Mouse (Mus musculus) heart, adult 2 months (tissue): ENCODE data around the gene Glp1r. TPM values are rescaled to one million over a fixed set of nuclear protein-coding genes. Genes with fewer than 3 reads are reported as not detected.

ENCODE experiments used
- DNase-seq, 2 experiments: peaks; one replicate each; pipeline ENCODE4 v3.0.0; 2021
- H3K27ac ChIP-seq: fragments of 200-600 bp; 2 replicates; pipeline ENCODE4 v1.8.1; 2022
- H3K27me3 ChIP-seq: fragments of 200-500 bp; 2 replicates; pipeline ENCODE4 v1.6.1; 2012; ENCODE audit warnings: mild to moderate bottlenecking, low read length, inconsistent platforms, mixed read lengths; ENCODE audit not compliant: control insufficient read depth, insufficient read depth
- H3K36me3 ChIP-seq: fragments of 200-500 bp; 2 replicates; pipeline ENCODE4 v1.6.1; 2012; ENCODE audit warnings: low read length, inconsistent platforms; ENCODE audit not compliant: control insufficient read depth, insufficient read depth
- H3K4me1 ChIP-seq: fragments of 200-500 bp; 2 replicates; pipeline ENCODE4 v1.6.1; 2011; ENCODE audit warnings: low read length; ENCODE audit not compliant: control insufficient read depth, insufficient read depth
- H3K4me3 ChIP-seq: fragments of 200-600 bp; 2 replicates; pipeline ENCODE4 v1.8.1; 2022
- H3K79me2 ChIP-seq: fragments of 200-500 bp; replicated peaks from 2 replicates; pipeline ENCODE4 v1.6.1; 2012; ENCODE audit warnings: mild to moderate bottlenecking, inconsistent platforms, low read length, moderate library complexity, mixed read lengths; ENCODE audit not compliant: control insufficient read depth, insufficient read depth
- H3K9ac ChIP-seq: fragments of 200-500 bp; 2 replicates; pipeline ENCODE4 v1.6.1; 2012; ENCODE audit warnings: low read depth, mild to moderate bottlenecking, control low read depth, inconsistent platforms, low read length, mixed read lengths
- CTCF ChIP-seq: fragments of 200-600 bp; IDR thresholded peaks from 2 replicates; pipeline ENCODE4 v1.8.1; 2022; ENCODE audit warnings: antibody characterized with exemption, mild to moderate bottlenecking, moderate library complexity
- EP300 ChIP-seq: fragments of 200-500 bp; IDR thresholded peaks from 2 replicates; pipeline ENCODE4 v1.6.1; 2011; ENCODE audit warnings: low read depth, low read length, control low read depth; ENCODE audit not compliant: insufficient read depth
- POLR2A ChIP-seq: fragments of 200-500 bp; IDR thresholded peaks from 2 replicates; pipeline ENCODE4 v1.6.1; 2011; ENCODE audit warnings: mild to moderate bottlenecking, low read depth, low read length, control low read depth; ENCODE audit not compliant: insufficient read depth
- WGBS: fragments of 180-500 bp; shearing (Covaris S2); methylation state at CpG from one replicate; pipeline ENCODE4 v1.1.7; 2018; 5-methylcytosine and 5-hydroxymethylcytosine counted together
- intact Hi-C: fragments of 180-260 bp; cut with DNase I; formaldehyde crosslinking; loops from one replicate; pipeline ENCODE4 v1.15.1; 2025
- long read RNA-seq: library from polyadenylated mRNA; stranded (forward); transcript quantifications from one replicate; pipeline ENCODE4 v2.0.0, GENCODE M21; 2021
- polyA plus RNA-seq: library from polyadenylated mRNA; depleted of rRNA; stranded (reverse); fragments of >200 nt; gene quantifications from 2 replicates; pipeline ENCODE4 v1.2.3, GENCODE M21; 2012; rRNA removed
- total RNA-seq, 2 experiments: library from RNA; stranded (reverse); gene quantifications; 2 replicates each; pipeline ENCODE4 v1.2.3; 2021

Glp1r gene
- total RNA-seq (under 1 TPM; 0.16 to 0.25 TPM), polyA plus RNA-seq (0.29 and 0.64 TPM in 2 replicates)
- long read RNA-seq: 0 reads

DNA sequence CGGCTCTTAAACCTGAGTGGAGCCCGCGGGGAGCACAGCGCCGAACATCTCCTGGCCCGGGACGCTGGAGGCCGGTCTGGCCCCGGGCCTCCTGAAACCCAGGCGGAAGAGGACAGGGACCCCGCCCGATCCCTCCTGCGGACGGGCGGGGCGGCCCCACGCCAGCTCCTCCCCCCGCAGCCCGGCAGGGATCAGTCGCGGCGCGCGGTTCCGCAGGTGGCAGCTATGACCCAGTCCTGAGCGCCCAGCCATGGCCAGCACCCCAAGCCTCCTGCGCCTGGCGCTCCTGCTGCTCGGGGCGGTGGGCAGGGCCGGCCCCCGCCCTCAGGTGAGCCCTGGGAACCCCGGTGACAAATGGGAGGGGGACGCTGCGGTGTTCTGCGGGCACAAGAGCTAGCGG, at the start of gene Glp1r:
TSS of gene Glp1r (plus strand) at position 191 of the 400 bp plus-strand sequence.
- Histone ChIP-seq H3K4me1 (no peaks in the 10 kb centered on the region), H3K27ac (no peak within 1 kb of the TSS), H3K4me3 (peak within 1 kb of the TSS; percentile 30), H3K27me3 (peaks cover 1% of the 10 kb centered on the region; the same call in 1 of the 2 replicates), H3K36me3 (no peaks in the 10 kb centered on the region), H3K79me2 (no peaks in the 10 kb centered on the region), H3K9ac (no peak within 1 kb of the TSS)
- 3% methylated on average over 37 of the region's 37 CpGs for WGBS
- DNase-seq: peak; percentile 13 to 28
- intact Hi-C loops: no loop called here
- TF ChIP-seq POLR2A (no peak), CTCF (no peak), EP300 (no peak)

DNA sequence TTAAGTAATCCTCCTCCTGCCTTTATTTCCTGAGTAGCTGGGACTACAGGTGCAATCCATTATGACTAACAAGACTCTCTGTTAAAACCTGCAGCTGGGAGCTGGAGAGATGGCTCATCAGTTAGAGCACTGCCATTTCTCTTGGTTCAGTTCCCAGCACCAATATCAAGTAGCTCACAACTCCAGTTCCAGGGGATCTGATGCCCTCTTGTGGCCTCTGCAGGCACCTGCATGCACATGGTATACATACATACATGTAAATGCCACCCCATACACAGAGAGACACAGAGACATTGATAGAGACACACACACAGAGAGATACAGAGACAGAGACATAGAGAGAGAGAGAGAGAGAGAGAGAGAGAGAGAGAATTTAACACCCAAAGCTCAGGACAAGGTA, 49.3 kb upstream of the Glp1r start:
- intact Hi-C loops: no loop called here
- no peak for DNase-seq
- no peak overlapping the region for H3K9ac ChIP-seq
- no peak overlapping the region for H3K27ac ChIP-seq
- H3K79me2 ChIP-seq: no peaks in the 10 kb centered on the region
- no peaks in the 10 kb centered on the region for H3K36me3 ChIP-seq
- no peaks in the 10 kb centered on the region for H3K4me1 ChIP-seq
- no peak overlapping the region for H3K4me3 ChIP-seq
- TF ChIP-seq EP300: no peak
- TF ChIP-seq CTCF: 0 out of 2 replicates have a peak, but pooled peaks have one; percentile 9
- no peaks in the 10 kb centered on the region for H3K27me3 ChIP-seq

DNA sequence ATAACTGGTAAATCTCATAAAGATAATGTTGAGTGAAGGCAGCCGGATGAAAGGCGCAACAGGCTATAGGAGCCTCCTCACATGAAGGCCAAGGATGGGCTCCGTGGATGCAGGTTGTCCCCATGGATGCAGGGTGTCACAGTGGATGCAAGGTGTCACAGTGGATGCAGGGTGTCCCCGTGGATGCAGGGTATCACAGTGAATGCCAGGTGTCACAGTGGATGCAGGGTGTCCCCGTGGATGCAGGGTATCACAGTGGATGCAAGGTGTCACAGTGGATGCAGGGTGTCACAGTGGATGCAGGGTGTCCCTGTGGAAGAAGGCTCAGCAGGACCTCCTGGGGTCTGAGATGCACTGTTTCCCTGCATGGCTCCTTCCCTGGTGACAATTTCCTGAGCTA, 44.3 kb upstream of the Glp1r start:
- WGBS: 79% methylated on average over 5 of the region's 5 CpGs
- TF ChIP-seq EP300: no peak
- no peak for TF ChIP-seq CTCF
- TF ChIP-seq POLR2A: no peak
- intact Hi-C loops: no loop called here

DNA sequence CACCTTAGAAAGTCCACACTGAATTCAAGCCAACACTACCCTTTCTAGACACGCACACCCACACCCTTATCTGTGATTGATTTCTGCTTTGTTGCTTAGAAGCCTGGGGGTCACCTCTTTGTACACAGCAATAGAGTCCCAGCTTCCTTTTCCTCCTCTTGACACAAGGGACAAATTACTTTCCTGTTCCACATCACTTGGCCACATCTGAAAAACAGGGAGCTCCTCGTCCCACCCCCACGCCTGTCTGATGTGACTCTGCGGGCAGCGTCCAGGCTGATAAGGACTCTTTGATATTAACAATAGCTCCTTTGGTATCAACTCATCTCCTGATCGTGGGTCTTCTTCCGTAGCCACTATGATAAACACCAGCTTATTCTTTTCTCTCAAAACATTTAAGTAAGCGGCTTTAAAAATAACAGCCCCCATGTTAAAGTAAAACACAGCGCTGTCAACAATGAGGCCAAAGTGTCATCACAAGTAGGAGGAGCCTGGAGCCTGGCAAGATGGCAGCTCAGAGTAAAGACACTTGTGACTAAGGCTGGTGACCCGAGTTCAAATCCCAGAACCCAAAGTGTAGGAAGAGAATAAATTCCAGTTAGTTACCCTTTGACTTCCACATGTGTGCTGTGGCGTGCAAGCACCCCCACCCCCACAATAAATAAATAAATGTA, 42.9 kb upstream of the Glp1r start:
- H3K4me3 ChIP-seq: no peak overlapping the region

More for the DNA sequence above, 44.3 kb upstream of the Glp1r start:
- no peak overlapping the region for H3K27ac ChIP-seq
- no peak for DNase-seq
- no peaks in the 10 kb centered on the region for H3K79me2 ChIP-seq
- no peaks in the 10 kb centered on the region for H3K36me3 ChIP-seq
- no peaks in the 10 kb centered on the region for H3K4me1 ChIP-seq
- H3K4me3 ChIP-seq: no peak overlapping the region
- no peaks in the 10 kb centered on the region for H3K27me3 ChIP-seq
- no peak overlapping the region for H3K9ac ChIP-seq

DNA sequence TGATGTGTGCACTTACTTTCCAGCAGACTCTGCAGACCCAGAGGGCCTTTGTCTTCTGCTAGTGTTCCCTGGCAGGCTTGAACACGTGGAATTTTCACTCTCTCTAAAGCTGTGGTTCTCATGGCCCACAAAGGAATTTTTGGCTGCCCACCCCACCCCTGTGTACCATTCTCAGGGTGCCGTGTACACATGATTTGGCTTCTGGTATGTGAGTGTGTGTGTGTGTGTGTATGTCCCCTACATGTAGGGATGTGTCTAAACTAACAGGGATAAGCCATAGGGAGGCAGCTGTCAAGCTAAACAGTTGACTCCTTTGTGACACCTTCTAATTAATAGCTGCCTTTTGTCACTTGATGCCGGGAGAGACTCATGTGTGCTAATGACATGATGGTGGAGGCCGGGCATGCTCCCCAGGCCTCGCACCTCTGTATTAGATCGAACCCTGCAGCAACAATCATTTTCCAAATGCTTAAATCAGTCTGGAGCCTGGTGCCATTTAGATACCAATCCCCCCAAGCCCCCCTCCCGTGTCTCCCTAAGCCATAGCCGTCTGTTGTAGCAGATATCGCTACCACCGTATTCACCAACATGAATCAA, 41.5 kb upstream of the Glp1r start:
- 76% methylated on average over 10 of the region's 10 CpGs for WGBS
- Histone ChIP-seq H3K9ac (no peak overlapping the region), H3K27me3 (no peaks in the 10 kb centered on the region), H3K79me2 (no peaks in the 10 kb centered on the region), H3K4me3 (no peak overlapping the region), H3K27ac (no peak overlapping the region), H3K4me1 (no peaks in the 10 kb centered on the region), H3K36me3 (no peaks in the 10 kb centered on the region)
- intact Hi-C loops: no loop called here
- TF ChIP-seq POLR2A (no peak), CTCF (no peak), EP300 (no peak)
- DNase-seq: no peak

More for the DNA sequence above, 42.9 kb upstream of the Glp1r start:
- H3K36me3 ChIP-seq: no peaks in the 10 kb centered on the region
- no peaks in the 10 kb centered on the region for H3K27me3 ChIP-seq
- TF ChIP-seq EP300 (no peak), CTCF (no peak), POLR2A (no peak)
- H3K4me1 ChIP-seq: no peaks in the 10 kb centered on the region
- intact Hi-C loops: no loop called here
- WGBS: 38% methylated on average over 11 of the region's 11 CpGs
- no peak overlapping the region for H3K9ac ChIP-seq
- H3K79me2 ChIP-seq: no peaks in the 10 kb centered on the region
- no peak for DNase-seq
- no peak overlapping the region for H3K27ac ChIP-seq

DNA sequence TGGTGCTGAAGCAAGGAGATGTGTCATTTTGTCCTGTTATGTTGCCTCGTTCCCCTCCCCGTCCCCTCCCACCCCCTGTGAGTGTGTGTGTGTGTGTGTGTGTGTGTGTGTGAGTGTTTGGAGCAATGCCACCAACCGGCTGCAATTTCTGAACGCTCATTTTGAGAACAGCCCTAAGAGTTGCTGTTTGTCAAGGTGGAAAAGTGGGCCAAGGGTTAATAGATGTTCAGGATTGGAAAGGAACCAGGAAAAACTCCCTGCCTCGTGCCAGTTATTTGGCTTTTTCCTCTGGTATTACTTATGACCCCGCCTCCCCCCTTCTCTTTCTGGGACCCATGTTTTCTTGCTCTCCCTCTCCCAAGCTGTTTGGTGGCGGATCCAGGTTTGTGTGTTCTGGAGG, 41.0 kb upstream of the Glp1r start:
- intact Hi-C loops: no loop called here
- WGBS: 64% methylated on average over 7 of the region's 7 CpGs

More for the DNA sequence above, 41.0 kb upstream of the Glp1r start:
- Histone ChIP-seq H3K27ac (no peak overlapping the region), H3K4me3 (no peak overlapping the region), H3K36me3 (no peaks in the 10 kb centered on the region), H3K79me2 (no peaks in the 10 kb centered on the region), H3K27me3 (no peaks in the 10 kb centered on the region), H3K9ac (no peak overlapping the region), H3K4me1 (no peaks in the 10 kb centered on the region)
- TF ChIP-seq EP300: no peak
- TF ChIP-seq CTCF: no peak
- TF ChIP-seq POLR2A: no peak
- no peak for DNase-seq
